Mouse (Mus musculus) adrenal gland, postnatal 10 days (tissue): Measurements from ENCODE around the gene Ptprd. TPM values are rescaled to one million over a fixed set of nuclear protein-coding genes. Genes with fewer than 3 reads are reported as not detected.
A peak's percentile ranks its signal among the peaks of the same experiment; 100 is the strongest.

Source experiments
- DNase-seq: peaks from one replicate; pipeline ENCODE4 v3.0.0; 2021; ENCODE audit warnings: mixed read lengths
- total RNA-seq, 2 experiments: library from RNA; stranded (reverse); gene quantifications; 2 replicates each; pipeline ENCODE4 v1.2.3; 2021

The Ptprd gene
- total RNA-seq, 2 experiments from 2014 or later = 88.2 to 99.3 TPM

- no peak for DNase-seq
Measured at GRCm38 (mm10) chr4:76608246-76608645, 1603.5 kb downstream of the Ptprd start.

GRCm38 (mm10) chr4:76606808-76607207 is 1605.0 kb downstream of the Ptprd start:
- DNase-seq = no peak

- no peak for DNase-seq
Measured at GRCm38 (mm10) chr4:76590722-76591121, 1621.0 kb downstream of the Ptprd start.

GRCm38 (mm10) chr4:76583025-76583424 is 1628.7 kb downstream of the Ptprd start:
- no peak for DNase-seq

GRCm38 (mm10) chr4:76566006-76566405 is 1645.8 kb downstream of the Ptprd start:
- DNase-seq = no peak

- DNase-seq = no peak
Measured at GRCm38 (mm10) chr4:76541769-76542168, 1670.0 kb downstream of the Ptprd start.

GRCm38 (mm10) chr4:76532926-76533325 is 1678.8 kb downstream of the Ptprd start:
- DNase-seq = no peak

GRCm38 (mm10) chr4:76525281-76525680 is 1686.5 kb downstream of the Ptprd start:
- no peak for DNase-seq

- no peak for DNase-seq
Measured at GRCm38 (mm10) chr4:76503279-76503601, 1708.5 kb downstream of the Ptprd start.

- no peak for DNase-seq
Measured at GRCm38 (mm10) chr4:76502575-76503278, 1709.0 kb downstream of the Ptprd start.

- peak; percentile 8 for DNase-seq
Measured at GRCm38 (mm10) chr4:76485848-76486247, 1725.9 kb downstream of the Ptprd start.

- peak; percentile 29 for DNase-seq
Measured at GRCm38 (mm10) chr4:76468366-76469100, 1743.2 kb downstream of the Ptprd start.

GRCm38 (mm10) chr4:76464682-76465081 is 1747.1 kb downstream of the Ptprd start:
- DNase-seq = no peak

- DNase-seq = peak; percentile 54
Measured at GRCm38 (mm10) chr4:76461336-76461735, 1750.4 kb downstream of the Ptprd start.

GRCm38 (mm10) chr4:76460556-76460955 is 1751.2 kb downstream of the Ptprd start:
- no peak for DNase-seq

GRCm38 (mm10) chr4:76459621-76460020 is 1752.1 kb downstream of the Ptprd start:
- no peak for DNase-seq

GRCm38 (mm10) chr4:76452286-76452685 is 1759.5 kb downstream of the Ptprd start:
- DNase-seq = no peak

GRCm38 (mm10) chr4:76451019-76451552 is 1760.7 kb downstream of the Ptprd start:
- DNase-seq = peak; percentile 65

- DNase-seq = peak; percentile 78
Measured at GRCm38 (mm10) chr4:76450351-76451018, 1761.3 kb downstream of the Ptprd start.

- DNase-seq = peak; percentile 85
Measured at GRCm38 (mm10) chr4:76449466-76450350, 1762.1 kb downstream of the Ptprd start.

GRCm38 (mm10) chr4:76448678-76449465 is 1762.9 kb downstream of the Ptprd start:
- DNase-seq = no peak
